Mouse (Mus musculus): ENCODE data around the gene Papss1.

Gene Papss1

DNA sequence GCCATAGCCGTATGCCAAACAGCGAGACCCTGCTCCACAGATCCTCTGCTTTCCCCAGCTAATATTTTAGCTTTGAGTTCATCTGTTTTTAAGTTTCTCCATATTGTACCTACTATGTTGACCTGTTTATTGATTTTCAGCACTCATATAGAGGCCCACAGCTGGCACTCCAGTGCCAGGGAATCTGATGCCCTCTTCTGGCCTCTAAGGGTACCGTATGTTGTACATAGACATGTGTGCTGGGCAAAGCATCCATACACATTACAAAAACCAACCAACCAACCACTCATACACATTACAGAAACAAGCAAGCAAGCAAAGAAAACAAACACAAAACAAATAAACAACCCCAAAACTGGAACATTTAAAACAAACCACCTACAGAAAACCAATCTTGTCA, 22.2 kb downstream of the Papss1 start:
- DNase-seq: no peak

DNA sequence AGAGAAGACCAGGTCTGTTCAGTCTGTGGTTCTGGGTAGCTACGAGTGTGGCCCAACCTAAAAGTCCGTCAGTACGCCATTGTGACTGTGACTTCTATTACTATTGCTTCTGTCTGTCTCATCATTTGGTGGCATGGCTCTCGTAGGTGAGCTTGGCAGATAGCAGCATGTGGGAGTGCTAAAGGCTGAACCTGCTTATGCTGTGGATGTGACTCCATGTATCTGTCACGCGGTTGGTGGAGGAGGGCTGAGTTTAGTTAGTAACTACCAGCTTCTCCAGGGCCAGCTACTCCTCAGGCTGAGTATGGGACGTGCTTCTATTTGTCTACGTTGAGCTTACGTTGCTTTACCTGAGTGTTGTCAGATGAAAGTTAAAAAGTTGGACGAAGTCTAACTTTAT, 23.4 kb downstream of the Papss1 start:
- no peak for DNase-seq

DNA sequence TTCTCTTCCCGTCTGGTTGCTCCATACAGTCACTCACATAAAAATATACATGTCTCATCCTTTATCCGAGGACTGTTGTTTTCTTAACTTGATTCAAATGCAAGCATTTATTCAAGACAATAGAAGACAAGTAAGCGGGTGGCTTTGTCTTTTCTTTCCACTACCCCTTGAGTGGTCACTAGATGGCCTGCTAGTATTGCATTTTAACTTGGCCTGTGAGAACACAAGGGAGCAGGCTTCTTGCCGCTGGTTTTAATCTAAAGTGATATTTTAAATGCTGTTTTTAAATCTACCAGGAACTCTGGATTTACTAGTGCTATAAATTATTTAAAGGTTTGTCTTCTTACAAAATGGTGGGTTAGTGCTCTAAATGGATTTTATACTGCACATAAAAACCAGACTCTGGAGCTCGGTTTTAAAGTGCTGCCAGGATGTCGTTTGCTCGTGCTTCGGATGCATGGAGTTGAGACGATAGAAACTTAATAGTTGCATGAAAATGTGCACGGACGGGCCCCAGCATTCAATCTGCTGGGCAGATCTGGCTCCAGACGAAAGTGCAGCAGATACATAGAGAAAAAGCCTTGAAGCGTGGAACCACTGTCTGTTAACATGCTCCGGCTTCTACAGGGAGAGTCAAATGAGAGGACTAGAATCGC, 28.7 kb downstream of the Papss1 start:
- no peak for DNase-seq

DNA sequence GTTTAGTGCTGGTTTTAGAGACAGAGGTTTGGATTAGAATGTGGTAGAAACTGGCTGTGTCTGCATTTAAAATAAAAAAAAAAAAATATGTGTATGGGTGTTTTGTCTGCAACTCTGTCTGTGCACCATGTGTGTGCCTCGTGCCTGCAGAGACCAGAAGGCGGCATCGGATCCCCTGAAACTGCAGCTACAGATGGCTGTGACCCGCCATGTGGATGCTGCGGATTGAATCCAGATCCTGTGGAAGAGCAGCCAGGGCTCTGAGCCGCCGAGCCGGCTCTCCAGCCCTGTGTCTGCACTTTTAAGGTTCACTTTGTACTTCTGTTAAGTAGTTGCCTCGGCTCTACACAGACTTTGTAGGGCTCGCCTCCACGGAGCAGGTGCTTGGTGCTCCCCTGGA, 29.8 kb downstream of the Papss1 start:
- DNase-seq: no peak

DNA sequence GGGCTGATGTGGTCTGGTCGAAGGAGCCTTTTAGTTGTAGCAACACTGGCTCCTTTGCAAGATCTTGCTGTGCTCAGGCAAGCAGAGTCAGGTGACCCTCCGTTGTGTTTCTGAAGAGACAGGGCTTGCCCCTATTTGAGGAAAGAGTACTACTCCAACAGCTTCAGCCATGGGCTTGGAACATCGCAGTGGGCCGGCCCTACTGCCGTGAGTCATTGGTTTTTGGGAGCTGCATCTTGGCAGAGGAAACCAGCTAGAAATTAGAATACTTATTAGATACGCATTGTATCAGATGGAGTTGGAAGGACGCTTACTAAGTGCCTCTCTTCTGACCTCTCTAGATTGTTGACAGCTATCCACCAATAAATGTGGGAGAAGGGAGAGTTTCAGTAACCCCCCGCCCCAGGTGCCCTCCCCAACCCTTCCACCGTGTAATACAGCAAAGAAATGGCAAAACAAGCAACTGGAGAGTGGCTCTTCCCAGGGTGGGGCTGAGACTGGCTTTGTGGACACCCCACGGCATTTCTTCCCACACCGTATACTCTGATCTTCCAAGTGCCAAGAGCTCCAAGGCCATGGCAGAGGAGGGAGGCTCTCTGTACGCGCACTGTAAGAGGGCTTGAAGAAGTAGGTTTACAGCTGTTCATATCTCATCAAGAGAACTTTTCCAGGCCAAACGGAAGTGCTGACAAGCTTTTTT, 31.1 kb downstream of the Papss1 start:
- no peak for DNase-seq

DNA sequence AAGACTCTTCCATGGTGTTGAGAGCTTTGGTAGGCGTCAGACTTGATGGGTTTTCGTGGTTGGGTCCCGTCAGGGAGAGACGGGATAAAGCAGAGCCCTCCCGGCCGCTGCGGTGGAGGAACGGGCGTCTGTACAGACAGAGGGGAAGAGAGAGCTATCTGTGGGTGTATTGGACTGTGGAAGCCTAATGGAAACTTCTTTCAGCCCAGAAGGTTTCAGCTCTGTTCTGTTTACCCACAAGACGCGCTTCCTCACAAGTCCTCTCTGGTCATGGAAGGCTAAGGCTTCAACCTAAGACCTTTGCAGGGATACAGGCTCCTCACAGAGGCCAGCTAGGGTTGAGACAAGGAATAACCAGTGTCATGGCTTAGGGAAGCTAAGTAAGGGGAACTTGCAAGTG, 36.2 kb downstream of the Papss1 start:
- DNase-seq: no peak

DNA sequence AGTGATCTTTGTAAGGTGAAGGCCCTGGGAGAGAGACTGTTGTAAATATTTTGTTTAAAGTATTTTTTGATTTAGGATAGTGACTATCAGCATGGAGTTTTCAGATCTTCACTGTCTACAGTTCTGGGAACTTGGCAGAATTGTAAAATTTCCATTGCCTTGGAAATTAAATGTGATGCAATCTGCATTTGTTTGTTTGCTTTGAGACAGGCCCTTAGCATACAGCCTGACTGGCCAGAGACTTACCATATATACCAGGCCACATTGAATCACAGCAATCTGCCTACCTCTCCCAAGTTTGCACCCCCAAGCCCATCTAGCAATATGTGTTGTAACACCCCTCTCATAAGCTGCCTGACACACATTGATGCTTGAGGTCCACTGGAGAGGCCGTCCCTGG, 36.8 kb downstream of the Papss1 start:
- DNase-seq: no peak

DNA sequence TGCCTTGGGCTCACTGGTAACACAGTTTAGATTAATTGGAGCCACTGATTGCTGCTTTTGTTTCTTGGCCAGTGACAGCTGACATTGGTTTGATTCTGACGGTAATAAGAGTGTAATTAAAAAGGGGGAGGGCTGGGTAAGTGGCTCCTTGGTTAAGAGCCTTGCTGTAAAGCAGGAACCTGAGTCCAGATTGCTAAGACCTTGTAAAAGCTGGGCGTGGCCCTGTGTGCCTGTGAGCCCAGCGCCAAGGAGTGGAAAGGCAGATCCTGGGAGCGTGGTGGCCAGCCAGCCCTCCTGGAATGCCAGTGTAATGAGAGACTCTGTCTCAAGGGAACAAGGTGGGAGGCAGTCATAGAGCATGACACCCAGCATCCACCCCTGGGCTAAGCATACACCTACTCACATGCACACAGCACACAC, 38.4 kb downstream of the Papss1 start:
- no peak for DNase-seq

DNA sequence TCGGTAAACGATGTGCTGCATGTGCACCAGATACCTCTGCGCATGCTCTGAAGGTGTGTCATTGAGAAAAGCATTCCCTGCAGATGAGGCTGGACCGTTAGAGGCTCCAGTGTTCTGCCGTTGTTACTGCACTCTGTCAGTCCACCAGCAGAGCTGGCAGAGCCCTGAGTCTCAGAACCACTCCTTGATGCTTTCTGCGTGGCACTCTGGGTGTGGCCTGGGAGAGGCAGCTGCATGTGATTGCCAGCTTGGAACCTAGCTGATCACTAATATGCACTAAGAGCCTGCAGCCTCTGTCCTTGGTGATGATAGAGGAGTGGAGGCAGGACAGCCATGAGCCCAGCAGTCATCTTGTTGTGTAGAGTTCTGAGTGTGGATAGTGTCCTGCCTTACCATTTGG, 43.5 kb downstream of the Papss1 start:
- DNase-seq: no peak

DNA sequence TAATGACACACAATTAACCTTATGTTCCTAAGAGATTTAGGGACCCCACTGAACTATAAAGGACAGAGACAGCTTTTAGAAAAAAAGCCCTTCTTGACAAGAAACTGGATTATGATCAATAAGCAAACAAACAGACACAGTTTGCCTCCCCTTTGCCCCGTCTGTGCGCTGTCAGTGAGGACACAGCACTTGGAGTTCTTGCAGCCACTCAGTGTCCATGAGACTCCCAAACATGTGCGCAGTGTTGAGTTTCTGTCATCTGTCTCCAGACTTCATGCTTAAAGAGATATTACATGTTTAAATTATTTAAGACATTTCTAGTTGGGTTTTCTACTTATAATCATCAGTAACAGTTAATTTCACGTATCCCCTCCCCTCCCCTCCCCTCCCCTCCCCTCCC, 45.1 kb downstream of the Papss1 start:
- no peak for DNase-seq

DNA sequence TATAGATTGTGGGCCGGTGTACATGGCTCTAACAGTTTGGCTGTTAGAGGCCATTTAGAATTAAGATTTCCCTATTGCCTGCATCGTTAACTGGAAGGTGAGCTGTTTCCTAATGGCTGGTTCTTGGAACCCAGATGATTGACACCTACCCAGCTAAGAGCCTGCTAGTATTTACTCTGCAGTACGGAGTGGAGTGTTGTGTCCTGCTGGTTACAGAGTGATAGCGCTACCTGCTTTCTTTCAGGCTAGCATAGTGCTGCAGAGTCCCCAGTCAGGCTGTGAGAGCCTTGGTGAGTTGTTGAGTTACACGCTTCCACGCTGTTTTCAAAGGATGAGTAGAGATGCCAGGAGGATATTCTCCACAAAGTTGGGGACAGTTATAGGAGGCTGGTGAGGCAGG, 46.0 kb downstream of the Papss1 start:
- DNase-seq: no peak

DNA sequence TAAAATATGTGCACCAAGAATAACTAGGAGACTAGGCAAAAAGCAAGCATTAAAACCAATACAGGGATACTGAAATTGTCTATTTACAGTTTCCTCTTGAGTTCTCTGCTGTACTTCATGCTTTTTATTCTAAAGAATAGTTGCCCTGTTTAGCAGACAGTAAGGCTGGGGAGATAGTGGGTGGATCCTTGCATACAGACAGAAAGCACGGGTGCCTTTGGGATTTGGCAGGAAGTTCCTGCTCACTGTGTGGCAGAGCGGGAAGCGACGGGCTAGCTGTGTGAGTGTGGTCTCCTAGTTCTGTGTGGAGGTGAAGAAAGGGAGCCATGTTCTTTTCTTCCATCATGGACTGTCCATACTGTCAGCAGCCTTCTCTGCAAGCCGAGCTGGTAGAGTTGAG, 48.3 kb downstream of the Papss1 start:
- no peak for DNase-seq

DNA sequence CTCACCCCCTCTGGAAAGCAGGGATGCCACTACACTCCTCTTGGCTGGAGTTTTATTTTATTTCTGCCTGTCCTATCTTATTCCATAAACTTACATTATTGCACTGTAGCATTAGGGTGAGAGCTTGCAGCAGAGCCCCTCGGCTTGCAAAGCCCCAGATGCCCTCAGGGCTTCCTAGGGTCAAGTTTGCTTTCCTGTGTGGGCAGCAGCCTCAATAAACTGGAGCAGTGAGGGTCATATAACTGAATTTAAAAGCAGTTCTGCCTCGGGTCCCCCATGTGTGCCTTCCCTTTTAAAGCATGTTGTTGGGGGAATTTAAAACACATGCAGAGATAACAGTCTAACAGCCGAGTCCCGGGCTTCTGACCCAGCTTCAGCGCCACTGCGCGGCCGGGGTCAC, 49.5 kb downstream of the Papss1 start:
- no peak for DNase-seq

DNA sequence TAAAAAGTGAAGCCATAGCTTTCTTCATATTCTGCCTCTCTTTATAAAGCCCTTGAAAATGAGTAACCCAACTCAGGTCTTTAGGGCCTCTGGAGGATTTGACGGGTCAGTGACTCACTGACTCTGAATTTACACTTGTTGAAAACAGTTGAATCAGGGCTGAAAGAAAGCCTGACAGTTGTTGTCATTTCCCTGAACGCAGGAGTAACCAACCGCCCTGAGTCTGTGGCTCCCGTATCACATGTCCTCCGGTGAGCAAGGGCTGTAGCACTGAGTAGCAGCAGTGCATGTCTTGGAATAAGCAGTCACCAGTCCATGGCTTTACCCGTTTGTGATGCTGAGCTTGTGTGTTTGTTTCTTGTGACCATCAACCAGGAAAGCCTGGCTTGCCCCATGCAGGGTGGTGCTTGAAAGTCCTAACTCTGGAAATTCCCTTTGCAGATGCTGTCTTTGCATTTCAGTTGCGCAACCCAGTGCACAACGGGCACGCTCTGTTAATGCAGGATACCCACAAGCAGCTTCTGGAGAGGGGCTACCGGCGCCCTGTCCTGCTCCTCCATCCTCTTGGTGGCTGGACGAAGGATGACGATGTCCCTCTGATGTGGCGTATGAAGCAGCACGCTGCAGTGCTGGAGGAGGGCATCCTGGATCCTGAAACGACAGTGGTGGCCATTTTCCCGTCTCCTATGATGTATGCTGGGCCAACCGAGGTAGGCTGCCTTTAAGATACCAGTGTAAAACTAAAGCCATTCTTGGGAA, 54.2 kb downstream of the Papss1 start:
- DNase-seq: no peak

DNA sequence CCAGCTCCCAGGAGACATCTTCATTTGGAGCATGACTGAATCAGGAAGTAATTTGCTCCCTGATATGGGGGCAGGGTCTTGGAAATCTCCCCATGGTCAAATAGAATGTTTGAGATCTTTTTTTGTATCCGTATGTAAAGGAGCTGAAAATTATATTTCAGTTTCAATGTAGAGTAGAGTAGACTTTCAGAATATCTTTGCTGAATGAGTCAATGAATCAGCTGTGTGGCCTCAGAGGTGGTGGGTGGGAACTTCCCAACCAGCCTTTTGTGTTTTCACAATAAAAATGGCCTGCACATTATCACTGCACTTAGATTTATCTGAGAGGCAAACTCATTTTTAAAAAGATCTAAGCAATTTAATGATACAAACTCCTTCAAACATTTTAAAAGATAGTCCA, 58.6 kb downstream of the Papss1 start:
- DNase-seq: no peak

DNA sequence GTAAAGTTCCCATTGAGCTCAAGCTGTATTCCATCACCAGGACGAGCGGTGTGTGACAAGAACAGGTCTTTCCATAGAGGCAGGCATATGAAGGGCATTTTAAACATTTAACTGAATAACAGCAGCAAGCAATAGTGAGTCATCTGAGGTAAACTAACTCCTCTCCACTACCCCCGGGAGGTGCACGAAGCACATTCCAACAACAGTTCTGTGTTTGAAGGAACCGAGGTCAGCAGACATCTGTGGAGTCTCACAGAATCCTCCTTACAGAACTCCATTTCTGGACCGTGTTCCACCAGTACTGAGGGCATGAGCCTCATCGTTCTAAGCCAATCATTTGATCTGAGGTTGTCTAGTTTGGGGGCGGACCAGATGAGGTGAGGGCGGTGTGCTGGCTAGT, 59.5 kb downstream of the Papss1 start:
- DNase-seq: no peak

DNA sequence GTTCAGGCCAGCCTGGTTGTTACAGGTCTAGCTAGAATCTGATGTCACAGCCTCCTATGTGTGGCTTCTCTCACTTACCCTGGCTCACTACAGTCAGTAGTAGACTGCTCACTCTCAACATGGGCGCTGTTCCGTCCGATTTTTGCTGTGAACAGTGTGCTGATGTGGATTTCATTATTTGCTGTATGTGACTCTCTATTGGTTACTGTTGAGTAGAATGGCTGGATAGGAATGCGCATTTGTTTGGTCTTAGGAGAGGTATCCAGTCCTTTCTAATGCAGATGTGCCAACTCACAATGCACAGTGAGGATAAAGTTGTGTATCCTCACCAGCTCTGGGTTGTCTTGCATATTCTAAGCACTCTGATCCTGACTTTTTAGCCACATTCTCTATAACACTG, 62.9 kb downstream of the Papss1 start:
- DNase-seq: no peak

DNA sequence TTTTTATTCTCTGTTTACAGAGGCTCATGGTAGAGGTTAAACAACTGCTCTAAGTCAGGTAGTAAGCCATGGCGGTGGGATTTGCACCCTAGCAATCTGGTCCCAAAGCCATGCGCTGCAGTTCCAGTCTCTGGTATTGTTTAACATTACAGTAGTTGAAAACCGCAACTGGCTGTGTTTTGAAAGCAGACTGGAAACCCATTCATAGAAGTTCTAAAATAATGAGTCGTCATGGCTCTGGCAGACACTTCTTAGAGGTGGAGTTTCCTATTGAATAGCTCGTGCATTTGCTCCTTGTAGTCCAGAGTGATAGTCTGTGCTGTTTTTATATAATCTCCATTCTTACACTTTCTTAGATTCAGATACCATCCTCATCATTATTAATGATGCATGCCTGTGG, 63.7 kb downstream of the Papss1 start:
- DNase-seq: no peak

DNA sequence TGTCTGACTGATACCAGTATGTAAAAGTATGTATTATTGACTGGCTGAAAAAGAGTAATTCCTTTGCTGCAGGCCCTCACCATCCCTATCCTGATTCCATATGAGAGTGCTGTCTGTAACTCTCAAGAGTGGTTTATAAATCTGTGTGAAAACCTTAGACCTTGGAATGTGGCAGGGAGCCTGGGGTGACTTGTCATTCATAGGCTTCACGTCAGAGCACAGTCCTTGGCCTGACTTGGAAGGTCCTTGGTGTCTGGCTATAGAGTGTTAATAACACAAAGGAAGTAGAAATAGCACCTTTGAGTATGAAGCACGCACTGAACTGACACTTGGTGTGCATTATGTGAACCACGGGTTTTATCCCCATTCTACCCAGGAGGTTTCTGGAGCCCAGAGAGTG, 64.4 kb downstream of the Papss1 start:
- no peak for DNase-seq

DNA sequence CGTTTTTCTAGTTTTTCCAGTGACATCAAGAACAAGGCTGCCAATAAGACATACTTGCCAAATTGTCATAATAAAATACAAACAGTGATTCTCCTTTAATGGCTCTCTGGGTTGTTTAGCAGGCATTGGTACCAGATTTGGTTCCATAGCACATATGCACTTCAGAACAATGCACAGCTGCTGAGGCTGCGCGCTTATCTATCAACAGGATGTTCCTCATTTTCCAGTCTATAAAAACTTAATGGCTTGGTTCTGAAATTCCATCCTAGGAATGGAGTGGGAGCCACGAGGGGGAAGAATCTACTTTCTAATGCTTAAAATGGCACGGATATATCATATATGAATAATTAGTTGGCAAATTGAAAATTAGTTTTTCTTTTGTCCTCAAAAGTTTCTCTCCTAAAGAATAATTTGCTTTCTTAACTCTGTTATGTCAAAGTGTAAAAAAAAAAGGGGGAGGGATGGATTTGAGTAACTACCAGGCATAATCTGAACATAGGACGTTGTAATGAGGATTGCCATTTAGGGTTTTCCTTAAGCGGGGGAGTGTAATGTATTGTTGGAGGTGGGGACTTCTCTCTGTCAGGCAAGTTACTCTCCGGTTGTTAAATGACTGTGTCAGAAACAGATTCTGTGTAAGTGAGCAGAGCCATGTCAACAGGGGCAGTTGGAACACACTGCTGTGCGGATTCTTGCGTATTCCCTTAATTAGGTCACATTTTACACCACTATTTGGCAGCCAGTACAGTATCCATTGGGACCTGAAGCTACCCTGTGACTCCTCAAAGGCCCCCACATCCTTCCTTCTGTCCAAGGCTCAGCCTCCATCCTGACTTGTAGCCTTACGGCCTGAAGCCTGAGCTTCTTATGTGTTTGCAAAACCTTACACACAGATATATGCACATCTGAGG, 66.1 kb downstream of the Papss1 start:
- DNase-seq: no peak

DNA sequence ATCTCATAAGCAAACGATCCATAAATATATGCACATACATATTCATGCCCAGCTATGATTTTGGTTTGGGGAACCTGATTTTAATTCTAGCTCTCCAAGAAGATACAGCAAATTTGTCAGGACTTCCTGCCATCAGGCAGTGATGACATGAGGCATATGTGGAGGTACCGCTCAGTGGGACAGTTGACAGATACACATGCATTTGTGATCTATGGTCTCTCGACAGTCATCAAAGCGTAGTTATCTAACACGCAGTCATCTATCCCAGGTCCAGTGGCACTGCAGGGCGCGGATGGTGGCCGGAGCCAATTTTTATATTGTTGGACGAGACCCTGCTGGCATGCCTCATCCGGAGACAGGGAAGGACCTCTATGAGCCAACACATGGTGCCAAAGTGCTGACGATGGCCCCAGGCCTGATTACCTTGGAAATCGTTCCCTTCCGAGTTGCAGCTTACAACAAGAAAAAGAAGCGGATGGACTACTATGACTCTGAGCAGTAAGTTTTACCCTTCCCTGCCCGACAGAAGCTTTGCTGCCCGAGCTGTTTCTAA, 66.8 kb downstream of the Papss1 start:
- no peak for DNase-seq

DNA sequence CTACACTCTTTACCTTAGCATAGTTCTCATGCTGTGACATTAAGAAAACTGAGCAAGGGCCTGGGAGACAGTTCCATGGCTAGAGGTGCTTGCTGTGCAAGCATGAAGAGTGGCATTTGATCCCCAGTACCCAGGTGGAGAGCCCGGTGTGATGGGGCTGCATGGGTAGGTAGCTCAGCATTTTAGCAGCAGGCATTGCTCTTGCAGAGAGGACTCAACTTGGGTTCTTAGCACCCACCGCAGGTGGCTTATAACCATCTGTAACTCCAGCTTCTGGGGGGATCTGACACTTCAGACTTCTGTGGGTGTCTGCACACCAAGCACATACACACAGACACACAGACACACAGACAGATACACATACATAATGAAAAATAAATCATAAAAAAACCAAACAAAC, 69.5 kb downstream of the Papss1 start:
- no peak for DNase-seq

DNA sequence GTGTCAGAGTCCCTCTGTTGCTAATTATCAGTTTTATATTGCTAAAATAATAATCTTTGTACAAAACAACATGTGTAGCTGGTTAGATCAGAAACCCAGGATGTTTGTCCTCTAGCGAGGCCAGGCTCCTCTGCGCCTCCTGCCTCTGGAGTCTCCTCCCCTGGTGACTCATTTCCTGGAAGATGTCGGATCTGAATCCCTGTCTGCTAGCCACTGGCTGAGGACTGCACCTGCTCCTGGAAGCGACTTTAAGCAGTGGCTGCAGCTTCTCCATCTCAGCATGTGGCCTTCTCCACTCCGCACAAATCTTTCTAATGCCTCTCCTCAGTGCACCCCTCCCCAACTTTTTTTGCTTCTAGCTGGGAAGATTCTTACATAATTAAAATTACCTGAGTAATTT, 71.6 kb downstream of the Papss1 start:
- DNase-seq: no peak

All from kidney, adult 9 months (tissue).